Mouse (Mus musculus) liver, embryonic 11.5 days (tissue): ENCODE measurements at regions not wholly inside any gene's neighbourhood (a gene's known extent, or its start where the extent isn't known, plus 50 kb on each side); places are given as distances from the start of the nearest gene placed in this dataset.

ENCODE experiments used
- ATAC-seq: fragments of 200-750 bp; cut with Nextera tagmentation; replicated peaks from 2 replicates; pipeline ENCODE4 v1.8.0; 2017; ENCODE audit warnings: moderate number of reproducible peaks, mild to moderate bottlenecking, moderate TSS enrichment, moderate library complexity; ENCODE audit not compliant: low FRiP score
- DNase-seq: peaks from one replicate; pipeline ENCODE4 v3.0.0-alpha.2; 2017; ENCODE audit warnings: low spot score
- H3K27ac ChIP-seq: fragments of 300-500 bp; sonication (generic); 2 replicates; pipeline ENCODE4 v1.5.1; 2014; ENCODE audit warnings: mild to moderate bottlenecking, low read depth, low read length, control low read depth
- H3K27me3 ChIP-seq: fragments of 300-500 bp; sonication (generic); replicated peaks from 2 replicates; pipeline ENCODE4 v1.6.1; 2014; ENCODE audit warnings: low read length, mixed read lengths; ENCODE audit not compliant: control insufficient read depth, insufficient read depth
- H3K36me3 ChIP-seq: fragments of 300-500 bp; sonication (generic); 2 replicates; pipeline ENCODE4 v1.6.1; 2014; ENCODE audit warnings: mild to moderate bottlenecking, low read length, moderate library complexity, mixed read lengths; ENCODE audit not compliant: control insufficient read depth, insufficient read depth
- H3K4me1 ChIP-seq: fragments of 300-500 bp; sonication (generic); replicated peaks from 2 replicates; pipeline ENCODE4 v1.6.1; 2014; ENCODE audit warnings: low read length, mixed read lengths; ENCODE audit not compliant: control insufficient read depth, insufficient read depth
- H3K4me2 ChIP-seq: fragments of 300-500 bp; sonication (generic); 2 replicates; pipeline ENCODE4 v1.6.1; 2014; ENCODE audit warnings: mild to moderate bottlenecking, control low read depth, moderate library complexity
- H3K4me3 ChIP-seq: fragments of 300-500 bp; sonication (generic); 2 replicates; pipeline ENCODE4 v1.5.1; 2014; ENCODE audit warnings: low read depth, low read length, control low read depth
- H3K9ac ChIP-seq: fragments of 300-500 bp; sonication (generic); 2 replicates; pipeline ENCODE4 v1.6.1; 2014; ENCODE audit warnings: low read depth, low read length, control low read depth
- H3K9me3 ChIP-seq: fragments of 300-500 bp; sonication (generic); 2 replicates; pipeline ENCODE4 v1.6.1; 2016; ENCODE audit warnings: low read length, inconsistent platforms, mixed read lengths; ENCODE audit not compliant: control insufficient read depth
- WGBS: fragments of 180-500 bp; shearing (Covaris S2); extraction: QIAGEN DNeasy Blood & Tissue Kit; methylation state at CpG from one replicate; pipeline ENCODE4 v1.1.7; 2014; 5-methylcytosine and 5-hydroxymethylcytosine counted together

DNA sequence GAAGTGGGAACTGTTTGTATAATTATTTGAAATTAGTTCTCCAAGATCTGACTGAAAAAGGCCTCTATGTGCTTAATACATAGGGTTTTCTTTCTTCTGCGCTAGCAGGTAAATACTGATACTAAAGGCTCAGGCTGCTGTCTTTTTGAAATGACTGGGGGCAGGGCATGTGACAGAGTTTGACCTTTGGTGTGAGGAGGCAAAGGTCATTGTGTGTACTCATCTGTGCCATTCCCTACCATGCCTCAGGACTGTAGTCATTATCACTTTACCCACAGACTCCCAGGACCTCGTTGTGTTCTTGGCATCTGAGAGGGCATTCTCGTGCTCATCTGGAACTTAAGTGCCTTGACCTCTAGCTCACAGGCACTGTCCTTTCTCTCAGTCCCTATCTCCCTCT lies 88.5 kb downstream of the Sox1 start:
- Histone ChIP-seq H3K36me3 (no peaks in the 10 kb centered on the region), H3K27ac (no peak overlapping the region), H3K9ac (no peak overlapping the region), H3K4me3 (no peak overlapping the region), H3K9me3 (no peaks in the 10 kb centered on the region), H3K4me1 (no peaks in the 10 kb centered on the region), H3K4me2 (no peak overlapping the region), H3K27me3 (peaks cover 21% of the 10 kb centered on the region)
- no peak for DNase-seq
- ATAC-seq: no peak
- WGBS: 69% methylated on average over 3 of the region's 3 CpGs

GRCm38 (mm10) chr8:12485326-12485725 lies 87.5 kb upstream of the Spaca7 start:
- Histone ChIP-seq H3K36me3 (no peaks in the 10 kb centered on the region), H3K27me3 (peaks cover 8% of the 10 kb centered on the region), H3K4me1 (no peaks in the 10 kb centered on the region), H3K4me2 (no peak overlapping the region), H3K4me3 (no peak overlapping the region), H3K9me3 (no peaks in the 10 kb centered on the region), H3K27ac (no peak overlapping the region), H3K9ac (no peak overlapping the region)
- 67% methylated on average over 7 of the region's 7 CpGs for WGBS
- no peak for DNase-seq
- no peak for ATAC-seq

DNA sequence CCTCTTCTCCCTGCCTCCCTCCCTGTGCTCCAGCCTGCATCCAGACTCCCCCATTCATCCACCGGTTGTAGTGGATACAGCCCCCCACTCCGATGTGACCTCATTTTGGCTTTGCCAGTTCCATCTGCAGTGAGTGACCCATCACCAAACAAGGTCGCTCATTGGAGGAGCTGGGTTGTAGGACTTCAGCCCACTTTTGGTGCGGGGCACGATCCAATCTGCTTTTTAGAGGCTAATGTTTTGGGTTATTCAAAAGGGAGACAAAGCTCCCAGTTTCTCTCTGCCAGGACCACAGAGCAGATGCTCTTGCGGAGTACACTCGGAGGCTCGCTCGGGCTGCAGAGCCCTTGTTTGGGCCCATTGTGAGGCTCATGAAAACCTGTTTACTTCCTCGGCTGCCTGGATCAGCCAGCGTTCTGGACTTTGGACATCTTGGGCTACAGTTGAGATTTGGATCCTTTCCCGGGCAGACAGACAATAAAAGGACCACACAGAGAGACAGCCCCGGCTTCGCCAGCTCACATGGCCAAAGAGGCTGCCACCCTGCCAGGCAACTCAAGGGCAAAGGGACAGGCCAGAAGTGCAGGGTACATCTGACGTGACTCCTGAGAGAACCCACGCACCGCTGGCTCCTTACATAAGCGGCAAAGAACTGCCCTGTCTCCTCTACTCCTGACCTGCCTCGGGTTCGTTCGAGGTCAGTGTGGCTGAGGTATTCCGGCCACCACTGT lies 86.3 kb upstream of the Spaca7 start:
- Histone ChIP-seq H3K9ac (no peak overlapping the region), H3K36me3 (no peaks in the 10 kb centered on the region), H3K27me3 (peaks cover 7% of the 10 kb centered on the region; the same call in 1 of the 2 replicates), H3K4me1 (no peaks in the 10 kb centered on the region), H3K4me3 (no peak overlapping the region), H3K4me2 (no peak overlapping the region), H3K27ac (no peak overlapping the region), H3K9me3 (no peaks in the 10 kb centered on the region)
- 72% methylated on average over 22 of the region's 22 CpGs for WGBS
- ATAC-seq: no peak
- no peak for DNase-seq

- H3K27ac ChIP-seq: no peak overlapping the region
- ATAC-seq (no peak), DNase-seq (no peak)
- no peak overlapping the region for H3K4me2 ChIP-seq
- no peak overlapping the region for H3K9ac ChIP-seq
- WGBS: 50% methylated on average over 11 of the region's 11 CpGs
- no peak overlapping the region for H3K4me3 ChIP-seq
- H3K4me1 ChIP-seq: no peaks in the 10 kb centered on the region
- peaks cover 7% of the 10 kb centered on the region; the same call in 1 of the 2 replicates for H3K27me3 ChIP-seq
- no peaks in the 10 kb centered on the region for H3K36me3 ChIP-seq
- no peaks in the 10 kb centered on the region for H3K9me3 ChIP-seq
These were observed 85.6 kb upstream of the Spaca7 start for GRCm38 (mm10) chr8:12487201-12487600.

GRCm38 (mm10) chr8:12489194-12489593 lies 83.6 kb upstream of the Spaca7 start:
- H3K27me3 ChIP-seq: peaks cover 7% of the 10 kb centered on the region; the same call in 1 of the 2 replicates
- H3K9ac ChIP-seq: no peak overlapping the region
- no peaks in the 10 kb centered on the region for H3K36me3 ChIP-seq
- DNase-seq: no peak
- 79% methylated on average over 5 of the region's 5 CpGs for WGBS
- H3K9me3 ChIP-seq: no peaks in the 10 kb centered on the region
- H3K27ac ChIP-seq: no peak overlapping the region
- no peaks in the 10 kb centered on the region for H3K4me1 ChIP-seq
- ATAC-seq: no peak
- no peak overlapping the region for H3K4me2 ChIP-seq
- H3K4me3 ChIP-seq: no peak overlapping the region

GRCm38 (mm10) chr8:12491472-12491871 lies 81.4 kb upstream of the Spaca7 start:
- Histone ChIP-seq H3K9me3 (no peaks in the 10 kb centered on the region), H3K9ac (no peak overlapping the region), H3K27ac (no peak overlapping the region), H3K27me3 (peaks cover 11% of the 10 kb centered on the region; the same call in 1 of the 2 replicates), H3K36me3 (no peaks in the 10 kb centered on the region), H3K4me1 (no peaks in the 10 kb centered on the region), H3K4me3 (no peak overlapping the region), H3K4me2 (no peak overlapping the region)
- ATAC-seq (no peak), DNase-seq (no peak)
- 69% methylated on average over 6 of the region's 6 CpGs for WGBS

GRCm38 (mm10) chr8:12492461-12492860 lies 80.4 kb upstream of the Spaca7 start:
- H3K9ac ChIP-seq: no peak overlapping the region
- H3K9me3 ChIP-seq: no peaks in the 10 kb centered on the region
- ATAC-seq (no peak), DNase-seq (no peak)
- H3K4me1 ChIP-seq: no peaks in the 10 kb centered on the region
- no peak overlapping the region for H3K4me3 ChIP-seq
- 61% methylated on average over 2 of the region's 2 CpGs for WGBS
- no peak overlapping the region for H3K4me2 ChIP-seq
- H3K36me3 ChIP-seq: no peaks in the 10 kb centered on the region
- peaks cover 6% of the 10 kb centered on the region for H3K27me3 ChIP-seq
- no peak overlapping the region for H3K27ac ChIP-seq

DNA sequence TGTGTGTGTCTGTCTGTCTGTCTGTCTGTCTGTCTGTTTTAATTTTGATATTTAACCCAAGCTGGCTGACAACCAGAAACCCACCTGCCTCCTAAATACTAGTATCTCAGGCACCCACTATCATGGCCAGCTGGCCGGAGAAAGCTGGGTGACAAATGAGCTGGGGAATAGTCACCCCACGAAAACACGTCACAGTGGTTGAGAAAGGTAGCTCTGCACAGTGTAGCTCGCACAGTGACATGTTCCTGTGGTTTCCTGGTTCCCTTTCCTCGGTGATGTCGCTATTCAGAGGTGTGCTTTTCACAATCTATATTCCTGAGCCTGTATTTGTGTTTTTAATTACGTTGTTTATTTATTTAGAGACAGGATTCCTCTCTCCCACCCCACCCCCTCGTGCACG lies 78.3 kb upstream of the Spaca7 start:
- Histone ChIP-seq H3K27me3 (peaks cover 20% of the 10 kb centered on the region), H3K9me3 (no peaks in the 10 kb centered on the region), H3K9ac (no peak overlapping the region), H3K4me1 (no peaks in the 10 kb centered on the region), H3K27ac (no peak overlapping the region), H3K4me2 (no peak overlapping the region), H3K4me3 (no peak overlapping the region), H3K36me3 (no peaks in the 10 kb centered on the region)
- WGBS: 58% methylated on average over 9 of the region's 9 CpGs
- no peak for DNase-seq
- no peak for ATAC-seq

GRCm38 (mm10) chr8:12497420-12497819 lies 75.4 kb upstream of the Spaca7 start:
- H3K27me3 ChIP-seq: peaks cover 49% of the 10 kb centered on the region
- WGBS: 31% methylated on average over 6 of the region's 6 CpGs

More at GRCm38 (mm10) chr8:12497420-12497819, 75.4 kb upstream of the Spaca7 start:
- H3K4me3 ChIP-seq: no peak overlapping the region
- DNase-seq: no peak
- no peak for ATAC-seq
- no peaks in the 10 kb centered on the region for H3K36me3 ChIP-seq
- no peaks in the 10 kb centered on the region for H3K4me1 ChIP-seq
- no peak overlapping the region for H3K27ac ChIP-seq
- no peak overlapping the region for H3K9ac ChIP-seq
- H3K4me2 ChIP-seq: no peak overlapping the region
- no peaks in the 10 kb centered on the region for H3K9me3 ChIP-seq
